Mouse (Mus musculus): ENCODE results near the gene Sdccag8. TPM values are rescaled to one million over a fixed set of nuclear protein-coding genes. Genes with fewer than 3 reads are reported as not detected.

Gene Sdccag8
- polyA plus RNA-seq, 1 experiment = 4.0 TPM

DNA sequence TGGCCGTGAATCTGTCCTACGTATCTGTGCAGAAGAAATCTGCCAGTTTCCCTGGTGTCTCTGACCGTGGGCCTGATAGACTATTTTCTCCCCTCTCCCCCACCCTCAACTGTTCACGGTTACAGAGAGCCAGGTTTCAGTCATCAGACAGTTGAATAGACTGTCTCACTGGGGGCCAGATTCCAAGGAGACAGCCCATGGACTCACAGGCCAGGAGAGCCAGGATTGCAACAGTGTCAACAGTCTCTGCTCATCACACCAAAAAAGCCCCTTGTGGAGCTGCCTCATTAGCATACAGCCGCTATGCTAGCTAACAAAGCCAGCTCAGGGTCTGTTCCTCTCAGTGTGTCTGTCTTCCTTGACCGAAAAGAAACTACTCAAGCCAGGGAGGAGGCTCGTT, 179.6 kb downstream of the Sdccag8 start:
- Histone ChIP-seq H3K4me3 (ENCODE audit: extremely low read depth, insufficient read depth, insufficient read length) (no peak overlapping the region), H3K27me3 (ENCODE audit: control insufficient read depth, insufficient read depth, low read length) (no peaks in the 10 kb centered on the region), H3K36me3 (ENCODE audit: control insufficient read depth, insufficient read depth, low read length) (no peaks in the 10 kb centered on the region), H3K27ac (ENCODE audit: insufficient read depth, low read length) (peak overlapping the region; percentile 42), H3K4me1 (ENCODE audit: control insufficient read depth, insufficient read depth, insufficient read length) (peaks cover 42% of the 10 kb centered on the region)
- 24% methylated on average over 7 of the region's 7 CpGs for WGBS
- DNase-seq (ENCODE audit: low read depth in 1 of 2, low spot score in 2 of 2) = no peak
- TF ChIP-seq CTCF (IDR thresholded peaks at IDR 0.05; ENCODE audit: extremely low read depth, insufficient read depth, insufficient read length, insufficient replicate concordance) (no peak), POLR2A (IDR thresholded peaks at IDR 0.05; ENCODE audit: low read depth, low read length) (no peak)

DNA sequence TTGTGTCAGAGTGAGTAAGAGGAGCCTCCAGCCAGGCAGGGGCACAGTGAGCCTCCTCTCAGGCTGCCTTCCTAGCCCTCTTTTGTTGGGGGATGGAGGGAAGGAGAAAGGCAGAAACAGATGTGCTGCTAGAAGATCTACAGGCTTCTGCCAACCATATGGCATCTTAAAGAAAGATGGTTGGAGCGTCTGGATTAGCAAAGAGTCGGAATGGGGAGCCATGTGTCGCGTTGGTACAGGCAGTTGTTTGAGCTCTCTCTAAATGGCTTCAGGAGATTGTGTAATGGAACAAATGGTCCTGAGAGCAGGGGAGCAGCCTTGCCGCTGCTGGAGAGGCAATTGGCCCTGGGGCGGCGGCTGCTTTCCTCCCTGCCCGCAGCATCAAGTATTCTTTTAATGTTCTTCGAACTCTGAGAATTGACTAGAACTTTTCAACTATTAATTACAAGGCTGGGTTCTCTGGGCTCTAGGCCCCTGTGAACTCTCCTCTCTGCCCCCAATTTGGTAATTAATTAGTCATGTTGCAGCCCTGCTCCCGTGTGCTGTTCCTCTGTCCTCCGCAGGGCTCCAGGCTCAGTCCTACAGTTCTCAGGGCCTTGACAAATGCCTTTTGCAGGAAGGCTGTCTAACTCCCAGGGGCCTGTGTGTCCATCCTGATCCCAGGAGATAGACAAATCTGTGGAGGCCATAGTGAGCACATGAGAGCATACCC, 180.4 kb downstream of the Sdccag8 start:
- Histone ChIP-seq H3K4me3 (ENCODE audit: extremely low read depth, insufficient read depth, insufficient read length) (no peak overlapping the region), H3K27ac (ENCODE audit: insufficient read depth, low read length) (no peak overlapping the region), H3K4me1 (ENCODE audit: control insufficient read depth, insufficient read depth, insufficient read length) (peaks cover 48% of the 10 kb centered on the region), H3K27me3 (ENCODE audit: control insufficient read depth, insufficient read depth, low read length) (no peaks in the 10 kb centered on the region), H3K36me3 (ENCODE audit: control insufficient read depth, insufficient read depth, low read length) (no peaks in the 10 kb centered on the region)
- WGBS = 84% methylated on average over 11 of the region's 11 CpGs
- no peak for TF ChIP-seq CTCF (IDR thresholded peaks at IDR 0.05; ENCODE audit: extremely low read depth, insufficient read depth, insufficient read length, insufficient replicate concordance)
- TF ChIP-seq POLR2A (IDR thresholded peaks at IDR 0.05; ENCODE audit: low read depth, low read length) = no peak
- no peak for DNase-seq (ENCODE audit: low read depth in 1 of 2, low spot score in 2 of 2)

DNA sequence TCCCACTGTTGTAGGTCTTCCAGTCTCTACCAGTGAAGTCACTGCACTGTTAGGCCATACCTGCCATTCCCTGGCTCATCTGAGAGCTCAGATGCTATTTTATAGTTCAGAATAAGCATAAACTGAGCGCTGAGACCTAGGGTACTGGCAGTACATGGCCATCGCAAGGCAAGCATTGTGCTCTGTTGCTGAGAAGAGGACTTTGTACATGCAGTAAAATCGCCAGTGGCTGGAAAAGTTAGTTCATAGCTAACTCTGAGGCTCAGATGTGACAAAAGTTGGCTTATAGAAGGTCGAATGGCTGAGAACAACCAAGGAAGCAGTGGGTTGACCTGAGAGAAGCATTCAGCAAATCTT, 180.9 kb downstream of the Sdccag8 start:
- H3K27ac ChIP-seq (ENCODE audit: insufficient read depth, low read length) = 0 out of 2 replicates have a peak overlapping the region, but pooled peaks have one; percentile 8
- DNase-seq (ENCODE audit: low read depth in 1 of 2, low spot score in 2 of 2) = no peak
- H3K4me1 ChIP-seq (ENCODE audit: control insufficient read depth, insufficient read depth, insufficient read length) = peaks cover 49% of the 10 kb centered on the region
- H3K36me3 ChIP-seq (ENCODE audit: control insufficient read depth, insufficient read depth, low read length) = no peaks in the 10 kb centered on the region
- no peaks in the 10 kb centered on the region for H3K27me3 ChIP-seq (ENCODE audit: control insufficient read depth, insufficient read depth, low read length)
- TF ChIP-seq POLR2A (IDR thresholded peaks at IDR 0.05; ENCODE audit: low read depth, low read length) (no peak), CTCF (IDR thresholded peaks at IDR 0.05; ENCODE audit: extremely low read depth, insufficient read depth, insufficient read length, insufficient replicate concordance) (no peak)
- 84% methylated on average over 4 of the region's 4 CpGs for WGBS
- H3K4me3 ChIP-seq (ENCODE audit: extremely low read depth, insufficient read depth, insufficient read length) = no peak overlapping the region

DNA sequence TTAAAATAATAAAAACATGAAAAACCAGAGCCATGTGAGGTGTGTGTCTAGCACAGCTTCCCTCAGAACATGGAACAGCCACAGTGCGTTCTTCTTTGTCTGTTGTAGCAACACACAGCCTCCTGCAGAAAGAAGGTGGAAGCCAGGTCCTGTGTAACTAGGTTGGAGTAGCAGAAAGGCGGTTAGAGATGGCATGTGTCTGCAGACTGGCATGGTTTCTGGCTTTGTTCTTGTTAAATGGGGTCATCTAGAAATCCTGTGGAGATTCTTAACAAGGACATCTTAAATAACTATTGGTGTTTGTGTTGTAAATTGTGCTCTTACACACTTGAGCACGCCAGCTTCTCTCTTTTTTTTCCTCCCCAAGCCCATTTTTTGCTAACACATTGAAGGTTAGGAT, 181.7 kb downstream of the Sdccag8 start:
- H3K4me1 ChIP-seq (ENCODE audit: control insufficient read depth, insufficient read depth, insufficient read length) = peaks cover 49% of the 10 kb centered on the region
- 87% methylated on average over 3 of the region's 3 CpGs for WGBS
- no peaks in the 10 kb centered on the region for H3K27me3 ChIP-seq (ENCODE audit: control insufficient read depth, insufficient read depth, low read length)
- no peak for DNase-seq (ENCODE audit: low read depth in 1 of 2, low spot score in 2 of 2)
- no peak overlapping the region for H3K4me3 ChIP-seq (ENCODE audit: extremely low read depth, insufficient read depth, insufficient read length)
- H3K27ac ChIP-seq (ENCODE audit: insufficient read depth, low read length) = peak overlapping the region; percentile 84
- TF ChIP-seq CTCF (IDR thresholded peaks at IDR 0.05; ENCODE audit: extremely low read depth, insufficient read depth, insufficient read length, insufficient replicate concordance) (no peak), POLR2A (IDR thresholded peaks at IDR 0.05; ENCODE audit: low read depth, low read length) (no peak)
- no peaks in the 10 kb centered on the region for H3K36me3 ChIP-seq (ENCODE audit: control insufficient read depth, insufficient read depth, low read length)

DNA sequence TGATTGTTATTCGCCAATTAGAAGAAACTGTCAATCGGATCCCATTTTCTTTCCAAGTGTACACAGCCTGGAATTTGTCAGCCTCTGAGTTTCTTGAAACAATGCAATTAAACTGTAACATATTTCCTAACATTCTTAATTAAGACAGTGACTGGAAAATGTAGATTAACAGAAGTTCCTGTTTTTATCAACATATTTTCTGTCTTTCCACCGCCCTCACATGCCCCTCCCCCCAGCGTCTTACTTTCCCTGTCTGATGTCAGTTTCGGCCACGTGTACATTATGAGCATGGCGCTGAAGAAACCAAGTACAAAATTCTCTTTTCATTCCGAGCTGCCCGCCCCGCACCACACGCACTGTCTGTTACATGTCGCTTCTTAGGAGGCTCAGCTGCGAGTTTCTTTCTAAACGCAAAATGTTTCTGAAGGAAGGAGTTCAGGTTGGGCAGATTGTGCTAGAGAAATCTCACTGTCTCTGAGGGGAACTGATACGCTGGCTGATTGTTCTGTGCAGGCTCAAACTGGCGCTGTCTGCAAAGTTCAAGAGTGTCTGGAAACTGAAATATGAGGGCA, 182.3 kb downstream of the Sdccag8 start:
- TF ChIP-seq CTCF (IDR thresholded peaks at IDR 0.05; ENCODE audit: extremely low read depth, insufficient read depth, insufficient read length, insufficient replicate concordance) (no peak), POLR2A (IDR thresholded peaks at IDR 0.05; ENCODE audit: low read depth, low read length) (no peak)
- Histone ChIP-seq H3K36me3 (ENCODE audit: control insufficient read depth, insufficient read depth, low read length) (no peaks in the 10 kb centered on the region), H3K4me3 (ENCODE audit: extremely low read depth, insufficient read depth, insufficient read length) (peak overlapping the region; percentile 34; the same call in 1 of the 2 replicates), H3K4me1 (ENCODE audit: control insufficient read depth, insufficient read depth, insufficient read length) (peaks cover 47% of the 10 kb centered on the region), H3K27ac (ENCODE audit: insufficient read depth, low read length) (peak overlapping the region; percentile 84), H3K27me3 (ENCODE audit: control insufficient read depth, insufficient read depth, low read length) (no peaks in the 10 kb centered on the region)
- DNase-seq (ENCODE audit: low read depth in 1 of 2, low spot score in 2 of 2) = peak; percentile 57 to 83
- 15% methylated on average over 16 of the region's 16 CpGs for WGBS

DNA sequence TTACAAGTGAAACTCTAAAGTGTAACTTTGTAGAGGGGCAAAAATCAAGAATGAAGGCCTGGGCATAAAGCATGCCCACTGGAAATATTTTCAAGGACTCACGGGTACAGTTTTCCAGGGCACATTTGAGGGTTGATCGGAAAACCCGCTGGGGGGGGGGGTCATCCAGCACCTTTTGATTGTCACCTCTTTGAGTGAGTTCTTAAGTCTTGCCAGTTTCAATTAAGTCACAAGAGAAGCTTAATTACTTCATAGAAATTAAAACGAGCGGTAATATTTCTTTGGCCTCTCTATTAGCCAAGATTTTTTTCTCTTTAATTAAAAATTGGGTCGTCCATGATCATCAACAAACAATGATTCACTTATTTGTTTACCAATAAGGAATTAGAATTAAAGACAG, 182.8 kb downstream of the Sdccag8 start:
- WGBS = 83% methylated on average over 6 of the region's 6 CpGs
- Histone ChIP-seq H3K36me3 (ENCODE audit: control insufficient read depth, insufficient read depth, low read length) (no peaks in the 10 kb centered on the region), H3K27me3 (ENCODE audit: control insufficient read depth, insufficient read depth, low read length) (no peaks in the 10 kb centered on the region), H3K4me1 (ENCODE audit: control insufficient read depth, insufficient read depth, insufficient read length) (peaks cover 45% of the 10 kb centered on the region), H3K4me3 (ENCODE audit: extremely low read depth, insufficient read depth, insufficient read length) (no peak overlapping the region), H3K27ac (ENCODE audit: insufficient read depth, low read length) (peak overlapping the region; percentile 84)
- no peak for TF ChIP-seq CTCF (IDR thresholded peaks at IDR 0.05; ENCODE audit: extremely low read depth, insufficient read depth, insufficient read length, insufficient replicate concordance)
- TF ChIP-seq POLR2A (IDR thresholded peaks at IDR 0.05; ENCODE audit: low read depth, low read length) = no peak
- no peak for DNase-seq (ENCODE audit: low read depth in 1 of 2, low spot score in 2 of 2)
